Mouse (Mus musculus): ENCODE data around the gene Nmnat2.
A peak's percentile ranks its signal among the peaks of the same experiment; 100 is the strongest.

Nmnat2 gene

DNA sequence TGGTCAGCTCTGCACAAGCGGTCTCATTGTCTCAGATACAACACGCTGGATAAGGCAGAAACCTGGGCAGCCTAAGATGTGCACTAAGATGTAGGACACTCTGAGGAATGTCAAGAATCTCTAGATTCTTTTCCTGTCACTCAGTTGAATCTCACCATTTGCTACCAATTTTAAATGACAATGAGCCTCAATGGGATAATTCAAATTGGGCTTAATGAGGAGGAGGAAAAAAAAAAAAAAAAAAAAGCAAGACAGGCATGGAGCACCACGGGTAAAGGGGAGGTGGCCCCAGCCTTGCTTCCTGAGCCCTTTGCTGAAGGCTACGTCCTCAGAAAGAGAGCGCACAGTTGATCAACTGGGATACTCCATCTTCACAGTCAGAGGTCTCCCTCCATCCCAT lies 138.4 kb downstream of the Nmnat2 start:
- DNase-seq (ENCODE audit: low spot score): no peak

DNA sequence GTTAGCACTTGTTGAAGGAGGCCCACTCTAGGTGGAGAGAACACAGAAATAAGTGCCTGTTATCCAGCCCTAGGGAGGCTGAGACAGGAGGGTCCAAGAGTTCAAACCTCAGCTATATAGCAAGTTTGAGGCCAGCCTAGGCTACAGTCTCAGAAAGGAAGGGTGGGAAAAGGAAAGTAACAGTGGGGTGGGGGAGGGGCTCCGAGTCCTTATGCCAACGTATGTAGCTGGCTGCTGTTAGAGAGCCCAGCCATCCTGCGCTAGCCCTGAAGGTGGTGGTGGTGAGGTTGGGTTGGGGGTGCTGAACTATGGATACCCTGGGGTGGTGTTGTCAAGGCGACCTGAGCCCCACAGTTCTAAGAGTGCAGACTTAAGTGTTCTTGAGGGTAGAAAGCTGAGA lies 138.8 kb downstream of the Nmnat2 start:
- no peak for DNase-seq (ENCODE audit: low spot score)

DNA sequence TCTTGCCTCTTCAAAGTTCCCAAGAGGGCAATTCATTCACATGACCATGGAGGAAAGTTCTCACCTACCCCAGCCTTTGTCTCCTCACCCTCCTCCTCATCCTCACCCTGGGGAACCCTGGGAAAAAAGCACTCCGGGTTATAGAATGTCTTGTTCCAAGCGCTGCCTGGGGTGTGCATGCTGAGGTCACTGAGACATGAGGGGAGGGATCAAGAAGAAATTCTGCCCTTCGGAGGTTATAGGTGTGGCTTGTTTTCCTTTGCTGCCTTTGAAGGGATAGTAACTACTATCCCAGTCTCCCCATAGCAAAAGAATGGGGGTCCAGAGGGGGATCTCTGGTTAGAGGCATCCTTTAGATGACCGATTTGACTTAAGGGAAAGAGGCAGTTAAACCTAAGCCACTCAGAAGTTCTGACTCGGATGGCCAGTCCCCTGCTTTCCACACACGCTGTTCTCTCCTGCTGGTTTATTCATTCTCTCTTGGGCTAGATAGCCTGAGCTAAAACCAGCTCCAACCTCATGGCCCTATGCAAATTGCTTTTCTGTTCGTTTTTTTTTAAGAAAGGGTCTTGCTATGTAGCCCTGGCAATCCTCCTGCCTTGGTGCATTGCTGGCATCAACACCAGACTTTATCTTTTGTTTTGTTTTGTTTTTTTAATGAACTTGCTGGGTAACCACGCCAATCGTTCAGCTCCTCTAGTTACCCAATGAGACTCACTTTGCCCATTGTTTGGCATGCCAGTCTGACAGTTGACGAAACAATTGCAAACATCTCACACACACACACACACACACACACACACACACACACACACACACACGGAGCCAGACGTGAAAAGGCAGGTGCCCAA lies 139.7 kb downstream of the Nmnat2 start:
- DNase-seq (ENCODE audit: low spot score): no peak

DNA sequence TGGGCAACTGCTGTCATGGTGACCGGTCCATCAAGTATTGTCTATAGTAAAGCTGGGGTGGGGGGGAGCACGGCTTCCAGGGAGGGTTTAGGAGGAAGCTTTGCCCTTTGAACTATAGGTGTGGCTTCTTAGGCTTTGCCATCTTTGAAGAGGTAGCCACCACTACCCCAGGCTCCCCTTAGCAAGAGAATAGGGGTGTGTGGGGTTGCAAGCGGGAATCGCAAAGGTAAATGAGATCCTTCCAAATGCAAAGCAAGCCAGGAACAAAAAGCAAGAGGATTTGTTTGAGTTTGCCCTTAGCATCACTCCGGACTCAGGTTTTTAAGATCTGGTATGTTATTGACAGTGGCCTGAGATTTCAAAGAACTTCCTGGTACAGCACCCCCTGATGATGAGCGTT lies 140.5 kb downstream of the Nmnat2 start:
- no peak for DNase-seq (ENCODE audit: low spot score)

DNA sequence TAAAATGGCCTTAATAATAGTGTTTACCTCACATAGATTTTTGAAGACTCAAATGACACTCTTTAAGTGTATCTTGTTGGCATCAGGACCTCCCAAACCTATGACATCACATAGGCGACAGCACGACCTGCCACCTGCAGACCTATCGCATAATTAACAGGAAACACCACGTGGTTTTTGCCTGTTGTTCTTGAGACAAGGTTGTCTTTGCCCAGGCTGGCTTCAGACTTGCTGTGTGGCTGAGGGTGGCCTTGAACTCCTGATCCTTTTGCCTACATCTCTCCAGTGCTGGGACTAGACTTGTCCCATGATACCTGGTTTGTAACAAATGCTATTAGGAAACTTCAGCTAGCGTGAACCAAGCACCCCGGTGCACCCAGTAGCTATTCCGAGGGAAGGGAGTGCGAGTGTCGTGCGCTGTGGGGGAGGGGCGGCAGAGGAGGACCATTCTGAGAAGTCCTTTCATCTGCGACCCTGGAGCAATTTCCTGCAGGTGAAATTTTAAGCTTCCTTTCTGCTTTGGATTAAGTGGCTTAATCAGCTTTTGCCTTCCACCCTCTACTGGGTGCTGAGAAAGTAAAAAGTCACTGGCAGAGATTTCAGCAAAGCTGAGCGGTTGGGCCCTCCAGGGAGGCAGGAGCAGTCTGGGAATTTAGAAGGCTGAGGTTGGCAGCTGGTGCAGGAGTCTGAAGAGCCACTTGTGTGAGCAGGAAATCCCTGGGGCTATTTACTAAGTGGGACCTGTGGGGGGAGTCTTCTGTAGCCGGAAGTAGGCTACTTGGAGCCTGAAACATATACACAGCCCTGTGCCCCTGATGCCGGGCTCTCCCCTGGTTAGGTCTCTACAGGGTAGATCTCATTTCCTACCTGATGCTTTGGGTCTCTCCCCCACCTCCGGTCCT lies 141.3 kb downstream of the Nmnat2 start:
- DNase-seq (ENCODE audit: low spot score): no peak

DNA sequence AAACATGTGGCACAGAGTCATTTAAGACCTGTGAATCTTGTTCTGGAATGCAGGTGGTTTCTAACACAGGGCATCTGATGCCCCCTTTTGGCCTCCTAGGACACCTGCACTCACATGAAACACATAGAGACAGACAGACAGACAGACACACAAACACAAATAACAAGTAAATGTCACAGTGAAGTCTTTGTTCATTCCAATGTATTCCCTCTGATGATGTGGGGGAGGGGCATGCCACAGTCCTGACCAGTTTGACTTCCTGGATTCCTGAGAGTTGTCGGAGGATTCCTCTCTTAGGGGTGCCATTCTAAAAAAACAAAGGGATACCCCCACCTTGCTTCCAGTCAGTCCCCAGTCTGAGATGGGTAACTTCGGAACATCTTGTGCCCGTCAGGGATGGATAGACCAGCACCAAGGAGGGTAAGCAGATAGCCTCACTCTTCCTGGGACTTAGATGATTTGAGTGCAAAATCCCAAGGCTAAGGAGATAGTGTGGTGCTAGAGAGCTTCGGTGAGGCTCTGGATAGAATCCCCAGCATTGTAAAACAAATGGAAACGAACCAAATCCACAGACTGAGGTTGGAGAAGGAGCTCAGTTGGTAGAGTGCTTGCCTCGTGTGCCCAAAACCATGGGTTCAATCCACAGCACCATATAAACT lies 142.4 kb downstream of the Nmnat2 start:
- DNase-seq (ENCODE audit: low spot score): no peak

DNA sequence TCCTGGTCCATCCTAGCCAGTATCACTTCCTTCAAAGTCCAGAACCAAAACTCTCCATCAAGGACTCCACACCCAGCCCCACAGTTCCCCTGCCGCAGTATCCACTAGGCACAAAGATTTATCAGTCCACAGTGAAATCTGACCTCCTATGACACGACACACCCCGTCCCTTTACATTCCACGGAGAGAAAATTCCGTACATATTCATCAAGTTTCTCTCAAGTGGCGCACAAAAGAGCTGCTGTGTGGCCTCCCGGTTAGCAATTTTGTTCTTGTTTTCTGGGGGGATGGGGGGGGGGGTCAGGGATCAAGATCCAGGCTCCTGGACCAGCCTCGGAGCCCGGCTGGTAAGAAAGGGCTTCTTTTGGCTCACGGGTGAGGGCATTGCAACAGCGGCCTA lies 143.8 kb downstream of the Nmnat2 start:
- DNase-seq (ENCODE audit: low spot score): no peak

DNA sequence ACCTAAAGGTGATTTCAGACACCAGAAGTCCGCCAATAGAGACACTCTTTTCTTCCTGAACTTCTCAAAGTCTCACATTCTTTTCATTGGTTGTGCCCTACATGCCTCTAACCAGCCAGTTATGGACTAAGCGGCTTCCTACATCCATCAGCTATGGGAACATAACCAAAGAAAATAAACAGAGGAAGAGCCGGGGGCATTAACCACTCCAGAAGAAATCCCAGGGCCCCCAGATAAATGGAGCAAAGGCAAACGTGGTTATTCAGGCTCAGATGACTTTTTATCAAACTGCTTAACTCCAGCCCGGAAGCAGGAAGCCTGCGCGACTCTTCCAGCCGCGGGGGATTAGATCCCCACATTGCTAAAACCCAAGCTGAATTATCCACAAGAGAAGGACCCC lies 146.1 kb downstream of the Nmnat2 start:
- DNase-seq (ENCODE audit: low spot score): no peak

DNA sequence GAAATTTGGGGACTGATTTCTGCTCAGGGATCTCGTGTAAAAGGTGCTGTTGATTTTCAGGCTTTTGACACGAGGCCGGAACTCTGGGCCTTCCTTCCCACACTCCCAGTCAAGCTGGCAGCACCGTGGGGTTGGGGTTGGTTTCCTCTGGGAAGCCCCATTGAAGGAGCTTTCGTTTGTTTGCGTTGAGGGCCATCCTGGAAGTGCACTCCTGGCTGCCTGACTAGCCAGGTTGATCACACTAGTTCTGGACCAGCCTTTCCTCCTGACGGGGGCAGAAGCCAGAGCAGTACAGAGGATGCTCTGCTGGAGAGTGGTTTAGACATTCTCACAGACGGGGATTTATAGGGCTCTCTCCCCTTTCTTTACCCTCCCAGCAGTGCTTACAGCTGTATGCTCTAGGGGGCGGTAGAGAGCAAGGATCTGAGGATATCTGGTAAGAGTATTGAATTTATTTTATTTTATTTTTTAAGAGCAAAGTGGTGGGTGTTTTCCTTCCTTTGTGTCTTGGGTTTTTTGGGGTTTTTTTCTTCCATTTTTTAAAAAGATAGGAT lies 146.6 kb downstream of the Nmnat2 start:
- DNase-seq (ENCODE audit: low spot score): peak; percentile 65

DNA sequence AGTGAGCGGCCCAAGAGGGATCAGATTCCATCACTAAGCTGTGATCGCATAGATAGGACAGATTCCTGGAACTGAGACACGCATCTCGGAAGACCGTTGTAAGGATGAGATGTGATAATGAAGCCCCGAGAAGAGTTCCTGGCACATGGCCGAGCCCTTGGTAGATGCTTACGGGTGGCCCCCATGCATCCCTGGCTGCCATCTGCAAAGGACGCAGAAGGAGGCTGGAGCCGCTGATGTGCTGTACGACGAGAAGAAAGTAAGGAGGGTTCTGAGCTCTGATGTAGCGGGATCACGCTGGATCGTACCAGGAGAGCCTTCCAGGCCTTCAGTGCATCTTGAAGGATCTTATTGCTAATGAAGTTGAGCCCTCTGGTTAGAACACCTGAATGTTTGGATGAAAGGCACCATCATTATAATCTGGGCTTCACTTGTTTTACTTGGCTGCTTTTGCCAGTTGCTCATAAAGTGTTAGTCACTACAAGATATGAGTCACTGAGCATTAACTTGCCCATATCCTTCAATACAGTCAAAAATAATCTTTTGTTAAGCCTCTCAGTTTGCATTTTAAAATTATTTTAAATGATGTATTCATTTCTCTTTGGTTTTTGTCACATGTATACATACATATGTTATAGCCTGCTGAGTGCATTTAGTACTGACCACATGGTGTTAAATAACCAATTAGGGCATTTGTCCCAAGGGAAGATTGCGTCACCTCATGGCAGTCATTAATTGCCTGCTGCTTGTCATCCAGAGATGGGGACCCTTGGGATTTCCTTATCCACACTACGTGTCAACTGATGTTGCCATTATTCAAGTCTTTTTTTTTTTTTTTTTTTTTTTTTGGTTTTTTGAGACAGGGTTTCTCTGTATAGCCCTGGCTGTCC lies 147.7 kb downstream of the Nmnat2 start:
- DNase-seq (ENCODE audit: low spot score): no peak

DNA sequence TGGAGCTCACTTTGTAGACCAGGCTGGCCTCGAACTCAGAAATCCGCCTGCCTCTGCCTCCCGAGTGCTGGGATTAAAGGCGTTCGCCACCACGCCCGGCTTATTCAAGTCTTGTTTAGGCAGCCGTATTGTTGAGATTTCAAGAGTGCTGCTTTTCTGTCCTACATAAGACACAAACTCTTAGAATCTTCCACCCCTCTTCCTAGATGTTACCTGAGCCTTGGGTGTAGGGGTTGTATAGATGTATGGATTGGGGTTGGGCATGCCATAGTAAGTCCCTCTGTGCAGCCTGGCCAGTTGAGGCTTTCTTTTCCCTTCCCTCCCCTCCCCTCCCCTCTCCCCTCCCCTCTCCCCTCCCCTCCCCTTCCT lies 148.4 kb downstream of the Nmnat2 start:
- DNase-seq (ENCODE audit: low spot score): no peak

DNA sequence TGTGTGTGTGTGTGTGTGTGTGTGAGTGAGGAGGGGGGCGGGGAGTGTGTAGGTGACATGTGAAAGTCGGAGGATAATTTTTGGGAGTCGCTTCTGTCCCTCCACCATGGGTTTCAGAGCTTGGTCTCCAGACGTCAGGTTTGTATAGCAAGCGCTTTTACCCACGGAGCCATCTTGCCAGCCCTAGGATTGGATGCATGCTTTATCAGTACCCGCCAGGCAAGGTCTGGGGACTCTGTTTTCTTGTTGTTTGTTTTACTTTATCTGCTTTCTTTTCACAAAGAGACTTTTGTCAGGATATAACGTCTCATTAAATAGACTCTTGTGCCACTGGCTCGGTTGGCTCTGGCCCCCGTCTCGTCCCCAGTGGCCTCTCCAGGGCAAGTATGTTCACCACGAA lies 150.0 kb downstream of the Nmnat2 start:
- no peak for DNase-seq (ENCODE audit: low spot score)

DNA sequence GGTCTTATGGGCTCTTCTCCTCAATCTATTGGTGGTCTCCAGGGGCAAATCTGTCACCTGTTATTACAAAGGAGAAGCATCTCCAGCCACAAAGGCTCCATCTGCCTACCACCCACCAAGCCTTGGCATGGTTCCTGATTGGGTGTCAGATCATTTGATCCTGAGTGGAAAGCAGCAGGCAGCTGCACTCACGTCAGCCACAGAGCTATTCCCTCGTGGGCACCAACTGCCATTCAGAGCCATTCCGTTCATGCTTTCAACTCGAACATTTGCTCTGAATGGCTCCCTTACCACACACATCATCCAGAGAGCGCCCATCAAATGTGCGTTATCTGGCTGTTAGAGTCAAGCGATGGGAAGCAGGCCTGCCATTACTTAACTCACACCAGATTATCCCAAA lies 153.1 kb downstream of the Nmnat2 start:
- peak; percentile 75 for DNase-seq (ENCODE audit: low spot score)

DNA sequence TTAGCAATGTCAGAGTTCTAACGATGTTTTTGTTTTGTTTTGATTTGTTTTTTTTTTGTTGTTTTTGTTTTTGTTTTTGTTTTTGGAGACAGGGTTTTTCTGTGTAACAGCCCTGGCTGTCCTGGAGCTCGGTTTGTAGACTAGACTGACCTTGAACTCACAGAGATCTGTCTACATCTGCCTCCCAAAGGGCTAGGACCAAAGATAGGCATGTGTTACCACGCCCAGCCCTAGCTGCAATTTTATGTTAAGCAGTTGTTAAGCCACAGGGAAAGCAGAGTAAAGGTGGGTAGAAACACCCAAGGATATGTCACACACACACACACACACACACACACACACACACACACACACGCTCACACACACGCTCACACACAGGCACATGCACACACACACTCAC lies 154.6 kb downstream of the Nmnat2 start:
- no peak for DNase-seq (ENCODE audit: low spot score)

DNA sequence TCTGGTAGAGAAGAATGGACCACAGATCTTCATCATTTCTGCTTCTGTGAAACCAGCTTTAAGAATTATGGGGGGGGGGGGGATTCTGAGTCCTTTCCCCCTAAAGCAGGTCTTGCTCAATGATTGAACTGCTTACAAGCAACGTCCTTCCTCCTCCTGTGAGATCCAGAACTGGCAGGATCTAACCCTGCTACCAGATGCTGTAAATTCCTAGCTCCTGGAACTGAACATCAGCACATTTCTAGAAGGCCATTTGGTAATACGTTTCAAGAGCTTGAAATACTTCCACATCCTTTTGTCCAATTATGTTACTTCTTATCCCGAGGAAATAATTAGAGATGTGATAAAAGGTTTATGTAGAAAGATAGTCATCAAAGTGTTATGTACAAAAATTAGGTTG lies 155.0 kb downstream of the Nmnat2 start:
- DNase-seq (ENCODE audit: low spot score): no peak

DNA sequence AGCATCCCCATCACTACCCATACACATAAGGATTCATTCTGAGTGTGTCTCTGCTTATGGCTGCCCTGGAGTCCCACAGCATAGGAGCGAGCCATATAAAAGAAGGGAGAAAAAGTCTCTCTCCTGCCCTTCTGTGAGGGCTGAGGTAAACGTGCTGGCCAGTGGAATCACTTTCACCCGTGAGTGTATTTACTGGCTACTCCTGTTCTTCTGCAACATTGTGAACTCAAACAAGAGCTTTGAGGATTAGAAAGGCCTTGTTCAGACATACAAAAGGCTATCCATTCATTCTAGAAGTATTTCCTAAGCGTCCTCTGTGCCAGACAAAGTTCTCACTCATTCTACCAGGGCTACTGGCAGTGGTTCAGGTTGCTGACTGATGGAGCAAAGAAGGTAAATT lies 156.8 kb downstream of the Nmnat2 start:
- DNase-seq (ENCODE audit: low spot score): no peak

DNA sequence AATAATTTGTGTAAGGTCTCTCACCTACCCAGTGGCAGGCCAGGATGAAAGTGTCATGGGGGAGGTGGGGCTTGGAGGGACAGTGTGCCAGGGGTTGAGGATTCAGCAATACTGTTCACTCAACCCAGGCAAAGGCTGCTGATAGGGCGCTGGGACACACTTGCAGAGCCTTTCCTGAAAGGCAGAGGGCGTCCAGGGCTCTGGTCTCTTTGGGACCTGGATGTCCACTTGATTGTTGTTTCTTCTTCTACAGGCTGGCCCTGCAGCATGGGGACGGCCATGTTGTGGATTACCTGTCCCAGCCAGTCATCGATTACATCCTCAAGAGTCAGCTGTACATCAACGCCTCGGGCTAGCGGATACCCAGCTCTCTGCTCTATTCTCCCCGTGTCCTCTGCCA lies 160.5 kb downstream of the Nmnat2 start:
- no peak for DNase-seq (ENCODE audit: low spot score)

DNA sequence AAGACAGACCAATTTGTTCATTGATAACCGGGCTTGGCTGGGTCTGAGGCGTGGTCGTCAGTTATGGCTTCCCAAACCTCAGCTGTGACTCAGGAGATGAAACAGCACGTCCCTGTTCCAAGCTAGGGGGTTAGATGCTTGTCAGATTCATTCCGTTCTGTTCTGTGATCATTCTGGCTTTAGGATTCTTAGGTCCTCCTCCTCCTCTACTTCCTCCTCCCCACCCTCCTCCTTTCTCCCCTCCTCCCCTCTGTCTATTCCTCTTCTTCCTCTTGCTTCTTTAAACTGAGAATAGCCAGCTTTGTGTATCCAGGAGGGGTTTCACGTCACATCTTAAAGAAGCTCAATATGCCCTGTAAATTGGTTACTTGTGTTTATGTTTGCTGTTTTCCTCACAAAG lies 165.8 kb downstream of the Nmnat2 start:
- no peak for DNase-seq (ENCODE audit: low spot score)

DNA sequence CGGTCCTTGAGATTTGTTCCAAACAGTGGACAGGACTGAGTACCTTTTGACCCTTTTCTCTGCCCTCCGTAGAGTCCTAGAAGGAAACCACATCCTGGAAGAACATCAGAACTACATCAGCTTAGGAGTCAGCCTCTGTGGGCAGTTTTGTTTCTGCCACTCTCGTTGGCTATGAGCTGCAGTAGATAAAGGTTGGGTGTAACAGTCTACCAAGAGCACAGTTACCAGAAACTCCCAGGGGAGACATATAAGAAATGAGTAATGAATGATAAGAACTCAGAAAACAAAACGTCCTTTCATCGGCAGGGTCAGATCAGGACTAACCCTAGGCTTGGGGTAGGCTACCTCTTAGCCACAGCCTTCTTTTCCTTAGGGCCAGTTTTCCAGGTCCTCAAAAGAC lies 166.5 kb downstream of the Nmnat2 start:
- DNase-seq (ENCODE audit: low spot score): no peak

DNA sequence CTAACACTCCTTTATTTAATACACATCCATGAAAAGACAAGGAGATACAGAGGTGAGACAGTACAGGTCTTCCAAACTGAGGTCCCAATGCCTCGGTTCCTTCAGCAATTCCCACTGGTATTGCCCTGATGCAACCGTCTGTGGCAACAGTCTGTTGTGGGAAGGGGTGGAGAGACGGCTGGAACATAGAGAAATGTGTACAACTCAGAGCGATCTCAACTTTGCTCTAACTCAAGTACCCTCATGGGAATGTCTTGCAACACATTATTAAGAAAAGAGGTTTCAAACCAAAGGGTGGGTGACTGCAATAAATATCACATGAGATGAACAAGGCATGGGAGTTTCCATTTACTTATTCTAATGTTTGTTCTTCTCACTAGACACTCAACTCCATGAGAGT lies 168.0 kb downstream of the Nmnat2 start:
- DNase-seq (ENCODE audit: low spot score): no peak

DNA sequence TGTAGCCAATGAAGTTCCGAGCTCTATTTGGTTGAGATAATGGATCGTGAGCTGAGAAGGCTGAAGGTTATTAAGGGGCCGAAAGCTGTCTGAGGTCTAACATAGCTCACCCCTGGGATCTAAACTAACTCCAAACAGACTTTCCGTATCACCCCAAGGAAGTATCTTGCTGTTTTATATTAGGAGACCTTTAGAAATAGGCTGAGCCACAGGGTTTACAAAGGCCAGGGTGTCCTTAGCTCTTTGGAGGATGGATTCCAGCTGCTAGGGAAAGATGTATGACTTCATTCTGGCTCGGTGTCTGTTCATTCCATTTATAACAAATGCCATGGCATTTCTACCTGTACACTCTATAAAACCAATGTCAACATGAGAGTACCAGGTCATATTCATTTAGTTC lies 169.7 kb downstream of the Nmnat2 start:
- DNase-seq (ENCODE audit: low spot score): no peak

Measured in retina, embryonic 14.5 days (tissue).